Mouse (Mus musculus) right cerebral cortex, postnatal 25 days (tissue): Measurements from ENCODE around the gene Tfb2m.

Source experiments
- DNase-seq: peaks from one replicate; pipeline ENCODE4 v3.0.0; 2022

Gene Tfb2m

DNA sequence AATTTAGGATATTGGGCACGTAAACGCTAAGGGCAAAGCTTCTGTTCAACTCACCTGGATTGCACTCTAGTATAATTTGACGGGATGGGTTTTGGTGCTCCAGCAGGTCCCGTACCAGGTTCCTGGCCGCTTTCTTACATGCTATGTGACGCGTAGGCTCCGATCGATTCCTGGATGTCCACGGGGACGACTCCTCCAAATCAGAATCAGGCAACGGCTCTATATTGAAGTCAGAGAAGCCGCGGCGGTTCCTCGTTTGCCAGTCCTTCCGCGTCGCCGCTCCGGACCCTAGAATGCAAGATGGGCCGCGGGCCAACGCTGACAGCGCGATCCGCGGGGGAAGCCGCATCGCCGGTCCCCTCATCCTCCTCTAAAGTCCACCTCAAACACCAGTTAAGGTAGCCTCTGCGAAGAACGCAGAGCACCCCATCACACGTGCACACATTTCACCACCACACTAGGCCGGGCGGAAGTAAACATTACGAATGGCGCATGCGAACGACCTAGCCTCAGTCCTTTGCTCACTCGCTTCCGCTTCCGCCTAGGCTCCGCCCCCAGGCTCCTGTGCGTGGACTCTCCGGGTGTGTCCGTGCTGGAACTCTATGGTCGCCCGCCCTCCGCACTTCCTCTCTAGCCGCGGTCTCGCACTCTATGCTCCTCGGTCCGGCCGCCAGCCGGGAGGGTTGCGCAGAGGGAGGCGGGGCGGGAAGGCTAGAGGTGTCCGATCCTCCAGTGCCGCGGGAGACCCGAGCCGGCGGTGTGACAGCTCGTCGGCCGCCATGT lies at the start of gene Tfb2m, which contains the start of gene Cnst:
Gene Tfb2m (minus strand): TSS at position 500 of the 783 bp plus-strand sequence.
Gene Cnst (plus strand): TSS at position 603 of the 783 bp plus-strand sequence.
- peak; percentile 97 for DNase-seq

DNA sequence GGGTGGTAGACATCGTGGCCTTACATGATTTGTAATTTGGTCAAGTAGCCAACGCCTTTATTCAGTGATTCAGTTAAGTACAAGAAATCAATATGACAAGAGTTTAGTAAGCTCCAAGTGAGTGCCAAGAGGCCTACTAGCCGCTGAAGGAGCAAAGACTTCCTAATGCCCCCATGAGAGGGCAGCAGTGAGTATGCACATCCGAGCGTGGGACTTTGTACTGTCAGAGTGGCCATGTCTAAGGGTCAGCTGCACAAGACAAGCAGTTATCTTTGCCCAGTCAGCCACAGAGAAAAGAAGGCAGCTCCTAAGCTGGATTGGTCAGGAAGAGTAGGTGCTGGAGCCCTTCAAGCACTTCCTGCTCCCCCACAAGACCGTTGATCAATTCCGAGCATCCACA lies 46.9 kb upstream of the Tfb2m start:
- DNase-seq = no peak

DNA sequence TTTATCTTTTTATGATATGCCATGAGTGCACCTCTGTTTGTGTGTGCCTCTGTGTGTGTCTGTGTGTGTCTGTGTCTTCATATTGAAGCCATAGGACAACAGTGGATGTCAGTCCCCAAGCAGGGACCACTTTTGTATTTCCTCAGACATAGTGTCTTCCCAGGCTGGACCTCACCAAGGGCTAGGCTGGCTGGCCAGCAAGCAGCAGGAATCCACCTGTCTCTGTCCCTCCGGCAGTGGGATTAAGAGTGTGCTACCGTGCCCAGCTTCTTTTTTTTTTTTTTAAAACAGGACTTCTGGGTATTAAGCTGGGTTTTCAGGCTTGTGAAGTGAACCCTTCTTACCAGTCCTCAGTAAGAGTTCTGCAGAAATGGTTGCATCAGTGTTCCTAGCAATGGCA lies 46.1 kb upstream of the Tfb2m start:
- DNase-seq = no peak

DNA sequence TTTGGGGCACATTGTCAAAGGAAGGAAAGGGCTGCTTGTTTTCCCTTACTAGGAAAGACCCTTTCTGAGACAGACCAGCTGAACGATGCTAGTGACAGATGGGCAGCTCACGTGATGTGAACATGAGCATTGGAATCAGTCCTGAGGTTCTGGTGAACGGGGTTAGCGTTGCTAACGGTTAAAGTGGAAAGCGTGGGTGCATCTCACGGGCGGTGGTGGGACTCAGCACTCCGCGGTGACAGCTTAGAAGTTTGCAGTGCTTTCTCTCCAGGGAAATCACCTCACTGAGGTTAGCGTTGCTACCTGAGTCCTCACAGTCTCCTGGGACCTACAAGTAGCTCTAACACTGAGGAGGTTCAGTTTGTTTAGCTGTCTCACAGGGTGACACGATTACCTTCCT lies 45.6 kb upstream of the Tfb2m start:
- peak; percentile 44 for DNase-seq

DNA sequence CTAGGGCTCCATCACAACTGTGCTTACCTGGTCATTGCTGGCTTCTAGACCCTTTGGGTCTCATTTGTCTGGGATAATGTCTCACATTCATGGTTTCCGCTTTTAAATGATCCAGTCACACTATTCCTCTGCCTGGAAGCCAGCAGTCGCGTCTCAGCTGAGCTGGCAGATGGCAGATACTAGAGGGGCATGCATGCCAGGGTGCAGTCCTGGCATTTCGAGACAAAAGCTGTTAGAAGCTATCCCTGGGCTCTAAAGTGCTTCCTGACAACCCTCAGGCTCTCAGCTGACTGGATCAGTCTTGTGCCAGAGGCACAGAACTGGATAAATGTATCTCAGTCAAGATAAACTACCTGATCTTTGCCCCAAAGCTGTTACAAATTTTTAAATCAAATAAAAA lies 42.2 kb upstream of the Tfb2m start:
- peak; percentile 37 for DNase-seq

DNA sequence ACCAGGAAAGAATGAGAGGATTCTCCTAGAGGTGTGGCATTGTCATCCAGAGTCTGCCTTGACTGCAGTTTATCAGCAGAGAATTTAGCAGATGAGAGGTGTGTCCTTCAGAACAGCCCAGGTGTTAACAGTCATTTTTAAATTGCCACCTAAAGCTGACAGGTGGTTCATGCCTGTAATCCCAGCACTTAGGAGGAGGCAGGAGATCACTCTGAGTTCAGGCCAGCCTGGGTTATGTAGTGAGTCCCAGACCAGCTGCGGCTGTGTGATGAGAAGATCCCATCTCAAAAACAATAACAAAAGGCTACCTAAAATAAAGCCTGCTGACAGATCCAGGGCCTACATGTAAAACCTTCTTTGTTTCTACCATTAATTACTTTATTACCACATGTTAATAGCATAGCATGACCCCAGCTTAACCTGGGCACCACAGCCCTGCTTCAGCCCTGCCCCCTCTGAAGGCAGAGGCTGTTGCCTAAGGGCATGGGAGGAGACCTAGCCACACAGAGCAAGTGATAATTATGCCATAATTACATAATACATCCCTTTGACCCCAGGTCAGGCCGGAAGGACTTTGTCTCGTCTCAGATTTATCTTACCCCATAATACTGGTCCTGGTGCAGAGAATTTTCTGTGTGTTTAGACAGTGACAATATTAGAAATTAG lies 40.5 kb upstream of the Tfb2m start:
- DNase-seq = no peak

DNA sequence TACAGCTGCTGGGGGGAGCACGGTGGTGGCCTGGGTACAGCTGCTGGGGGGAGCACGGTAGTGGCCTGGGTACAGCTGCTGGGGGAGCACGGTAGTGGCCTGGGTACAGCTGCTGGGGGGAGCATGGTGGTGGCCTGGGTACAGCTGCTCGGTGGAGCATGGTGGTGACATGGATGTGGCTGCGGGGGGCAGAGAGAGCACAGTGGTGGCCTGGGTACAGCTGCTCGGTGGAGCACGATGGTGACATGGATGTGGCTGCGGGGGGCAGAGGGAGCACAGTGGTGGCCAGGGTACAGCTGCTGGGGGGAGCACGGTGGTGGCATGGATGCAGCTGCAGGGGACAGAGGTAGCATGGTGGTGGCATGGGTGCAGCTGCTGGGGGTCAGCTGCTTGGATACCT lies 39.6 kb upstream of the Tfb2m start:
- no peak for DNase-seq

DNA sequence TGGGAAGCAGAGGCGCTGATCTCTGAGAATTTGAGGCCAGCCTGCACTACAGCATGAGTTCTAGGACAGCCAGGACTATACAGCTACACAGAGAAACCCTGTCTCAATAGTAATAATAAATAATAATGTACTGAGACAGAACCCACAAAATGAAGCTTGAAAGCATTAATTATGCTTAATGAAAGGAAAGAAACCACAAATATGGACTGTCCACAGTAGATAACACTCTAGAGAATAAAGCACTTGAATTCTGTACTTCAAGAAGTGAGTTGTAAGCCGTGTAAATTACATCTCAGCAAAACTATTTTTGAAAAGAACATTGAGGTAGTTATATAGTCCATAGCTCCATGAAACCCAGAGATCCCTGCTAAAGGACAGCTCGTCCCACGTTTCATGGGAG lies 38.2 kb upstream of the Tfb2m start:
- no peak for DNase-seq

DNA sequence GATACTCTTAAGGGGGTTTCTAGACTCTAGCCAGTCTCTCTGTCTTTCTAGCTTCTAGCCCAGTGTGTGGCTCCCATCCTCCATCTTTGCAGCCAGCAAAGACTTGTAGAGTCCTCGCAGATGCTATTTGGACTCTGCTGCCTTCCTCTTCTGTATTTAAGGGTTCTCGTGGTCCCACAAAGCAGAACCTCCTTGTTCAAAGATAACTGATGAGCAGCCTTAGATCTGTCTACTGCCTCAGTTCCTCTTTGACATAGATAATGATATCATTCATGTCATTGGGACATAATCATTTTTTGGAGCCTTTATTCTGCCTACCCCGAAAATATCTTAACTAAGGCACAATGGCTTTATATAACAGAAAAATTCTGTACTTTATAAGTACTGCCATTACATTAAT lies 37.0 kb upstream of the Tfb2m start:
- no peak for DNase-seq

DNA sequence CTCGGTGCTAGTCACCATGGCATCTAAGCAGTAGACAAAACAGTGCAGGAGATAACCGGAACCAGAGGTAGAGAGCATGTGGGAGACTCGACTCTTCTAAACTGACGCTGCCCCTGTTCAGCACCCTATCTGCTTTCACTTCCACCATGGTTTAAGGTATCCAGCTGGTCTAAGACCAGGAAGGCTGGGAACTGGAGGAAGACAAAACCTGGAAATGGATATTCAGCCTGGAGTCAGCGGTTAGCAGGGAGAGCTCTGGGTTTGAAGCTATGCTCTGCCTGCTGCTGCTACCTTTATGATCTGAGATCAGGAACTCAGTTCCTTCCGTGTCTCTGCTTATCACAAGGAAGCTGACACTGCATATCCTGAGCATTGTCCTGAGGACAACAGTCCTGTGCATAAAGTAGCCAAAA lies 36.0 kb upstream of the Tfb2m start:
- DNase-seq = no peak

DNA sequence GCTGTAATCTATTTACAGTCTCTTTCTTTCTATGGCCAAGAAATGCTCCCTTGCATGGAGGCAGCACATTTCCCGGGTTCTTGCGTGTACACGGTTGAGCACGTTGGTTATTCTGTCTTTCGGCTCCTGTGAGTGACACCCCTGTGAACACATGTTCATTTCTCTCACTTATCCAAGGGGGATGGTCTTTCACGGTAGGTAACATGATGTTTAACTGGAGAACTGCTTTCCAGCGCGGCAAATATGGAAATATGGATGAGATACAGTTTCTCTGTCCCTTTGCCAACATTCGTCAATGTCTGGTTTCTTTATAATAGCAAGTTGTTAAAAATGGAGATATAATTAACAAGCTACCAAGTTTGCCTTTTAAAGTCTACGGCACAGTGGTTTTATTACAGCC lies 35.4 kb upstream of the Tfb2m start:
- DNase-seq = no peak

DNA sequence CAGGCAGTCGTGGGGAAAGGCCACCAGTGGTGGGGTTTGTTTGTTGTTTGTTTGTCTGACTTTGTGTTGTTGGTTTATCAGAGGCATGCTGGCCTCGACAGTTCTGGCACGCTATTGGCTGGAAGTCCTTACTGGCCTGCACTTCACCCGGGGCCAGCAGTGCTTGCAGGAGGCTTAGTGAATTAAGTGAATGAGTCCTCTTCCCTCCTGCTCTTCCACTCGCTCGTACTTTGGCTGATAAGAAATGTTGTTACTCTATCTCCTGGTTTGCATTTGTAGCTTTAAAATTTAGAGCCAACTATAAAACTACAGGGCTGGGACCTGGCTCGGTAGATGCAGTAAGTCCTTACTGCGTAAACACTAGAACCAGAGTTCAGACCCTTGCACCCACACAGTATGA lies 34.1 kb upstream of the Tfb2m start:
- no peak for DNase-seq

DNA sequence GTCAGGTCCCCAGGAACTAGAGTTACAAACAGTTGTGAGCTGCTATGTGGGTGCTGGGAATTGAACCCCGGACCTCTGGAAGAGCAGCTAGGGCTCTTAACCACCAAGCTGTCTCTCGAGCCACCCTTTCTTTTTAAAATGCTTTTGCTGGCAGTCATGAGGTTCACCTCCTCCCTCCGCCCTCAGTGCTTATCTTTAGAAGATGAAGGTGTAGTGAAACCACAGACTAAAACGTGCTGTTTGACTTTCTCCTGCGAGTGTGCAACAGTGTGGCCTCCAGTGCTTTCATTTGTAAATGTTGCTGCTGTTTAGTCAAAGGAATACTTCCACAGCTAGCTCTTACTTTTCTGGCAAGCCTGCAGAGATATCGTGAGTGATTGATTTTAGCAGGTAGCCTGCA lies 32.6 kb upstream of the Tfb2m start:
- DNase-seq = no peak

DNA sequence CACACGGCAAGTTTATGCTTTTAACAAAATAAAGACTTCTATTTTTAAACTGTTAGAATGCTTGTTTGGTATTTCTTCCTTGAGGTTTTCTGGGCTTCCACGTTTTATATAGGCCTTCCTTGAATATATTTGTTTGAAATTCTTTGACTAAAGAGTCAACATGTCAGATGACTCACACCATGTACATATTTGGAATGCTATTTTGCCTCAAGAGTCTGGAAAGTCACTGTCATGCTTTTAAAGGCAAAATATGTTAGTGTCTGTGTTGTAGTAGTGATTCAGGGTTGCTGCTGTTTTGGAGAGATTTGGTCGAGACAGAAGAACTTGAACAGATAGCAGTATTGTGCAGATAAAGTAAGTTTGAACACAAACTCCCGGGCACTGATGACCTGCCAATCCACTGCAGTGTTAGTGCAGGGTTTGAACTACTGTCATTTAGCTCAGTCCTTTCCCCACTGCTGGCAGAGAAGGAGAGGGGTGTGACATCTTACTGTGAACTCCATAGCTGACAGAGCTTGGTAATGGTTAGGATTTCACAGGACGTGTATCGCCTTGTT lies 27.7 kb upstream of the Tfb2m start:
- DNase-seq = no peak

DNA sequence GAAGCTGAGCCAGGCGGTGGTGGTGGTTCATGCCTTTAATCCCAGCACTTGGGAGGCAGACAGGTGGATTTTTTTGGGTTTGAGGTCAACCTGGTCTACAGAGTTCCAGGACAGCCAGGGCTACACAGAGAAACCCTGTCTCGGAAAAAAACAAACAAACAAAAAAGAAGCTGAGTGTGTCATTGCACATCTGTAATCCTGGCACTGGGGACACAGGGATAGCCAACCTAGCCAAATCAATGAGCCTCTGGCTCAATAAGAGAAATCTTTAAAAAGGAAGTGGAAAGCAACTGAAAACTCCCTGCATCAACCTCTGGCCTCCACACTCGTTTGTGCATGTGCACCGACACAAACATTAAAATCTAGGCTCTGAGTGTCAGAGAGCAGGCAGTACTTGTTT lies 25.6 kb upstream of the Tfb2m start:
- DNase-seq = no peak

DNA sequence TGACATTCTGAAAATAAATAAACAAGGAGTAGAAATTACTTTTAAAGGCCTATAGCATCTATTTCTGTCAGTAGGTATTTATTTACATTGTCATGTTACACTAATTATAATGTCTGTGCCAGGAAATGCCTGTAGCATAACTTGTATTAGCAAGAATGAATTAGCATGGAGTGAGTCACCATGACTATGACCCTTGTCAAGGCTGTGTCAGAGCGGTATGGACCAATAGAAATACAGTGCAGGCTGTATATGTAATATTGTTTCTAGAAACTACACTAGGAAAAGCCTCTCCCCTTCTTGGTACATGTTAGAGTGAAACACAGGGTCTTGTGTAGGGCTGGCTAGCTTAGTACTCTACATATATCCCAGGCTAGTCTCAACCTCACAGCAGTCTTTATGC lies 24.4 kb upstream of the Tfb2m start:
- no peak for DNase-seq

DNA sequence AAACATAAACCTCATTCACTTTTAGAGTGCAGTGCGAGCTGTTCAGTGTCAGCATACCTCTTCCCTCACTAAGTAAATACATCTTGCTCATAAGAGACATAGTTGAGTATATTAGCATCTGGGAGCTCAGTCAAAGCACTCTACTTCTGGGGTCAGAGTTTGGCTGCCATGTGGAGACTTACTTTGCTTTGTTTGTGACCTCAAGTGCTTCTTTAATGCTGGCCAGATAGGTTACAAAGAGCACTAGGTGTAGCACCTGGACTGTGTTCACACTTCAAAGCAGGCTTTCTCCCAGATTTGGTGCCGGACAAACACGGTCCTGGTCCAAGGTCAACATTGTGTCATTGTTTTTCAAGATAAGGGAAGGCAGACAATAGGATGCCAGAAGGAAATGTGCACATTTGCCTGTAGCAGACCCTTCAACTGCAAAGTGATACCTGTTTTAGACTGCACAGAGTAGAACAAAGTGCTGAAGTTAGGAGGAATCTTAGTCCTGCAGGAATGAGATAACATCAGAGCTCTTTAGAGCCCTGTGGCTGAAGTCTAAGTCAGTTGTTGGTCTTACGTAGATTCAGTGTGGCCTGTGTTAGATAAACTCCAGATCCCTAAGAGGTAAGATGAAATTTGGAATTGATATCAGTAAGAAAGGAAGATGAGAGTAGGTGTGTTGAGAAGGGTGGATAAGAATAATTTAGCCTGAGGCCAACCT lies 22.8 kb upstream of the Tfb2m start:
- DNase-seq = no peak

DNA sequence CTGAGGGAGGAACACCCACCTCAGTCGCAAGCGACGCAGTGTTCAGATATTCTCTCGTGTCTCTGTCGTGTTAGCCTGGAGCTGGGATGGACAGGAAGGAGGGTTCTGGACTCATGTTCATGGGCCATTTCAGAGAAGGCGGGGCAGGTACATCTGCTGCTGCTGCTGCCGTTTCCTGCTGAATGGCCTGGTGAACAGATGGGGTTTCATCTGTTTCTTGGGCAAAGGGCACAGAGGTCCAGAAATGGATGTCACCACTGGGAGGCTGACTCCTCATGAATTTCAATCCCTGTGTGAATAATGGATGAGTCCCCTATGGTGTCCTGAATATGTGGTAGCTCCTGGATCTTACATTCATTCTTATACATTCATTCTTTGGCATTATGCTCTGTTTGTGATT lies 21.5 kb upstream of the Tfb2m start:
- DNase-seq = no peak

DNA sequence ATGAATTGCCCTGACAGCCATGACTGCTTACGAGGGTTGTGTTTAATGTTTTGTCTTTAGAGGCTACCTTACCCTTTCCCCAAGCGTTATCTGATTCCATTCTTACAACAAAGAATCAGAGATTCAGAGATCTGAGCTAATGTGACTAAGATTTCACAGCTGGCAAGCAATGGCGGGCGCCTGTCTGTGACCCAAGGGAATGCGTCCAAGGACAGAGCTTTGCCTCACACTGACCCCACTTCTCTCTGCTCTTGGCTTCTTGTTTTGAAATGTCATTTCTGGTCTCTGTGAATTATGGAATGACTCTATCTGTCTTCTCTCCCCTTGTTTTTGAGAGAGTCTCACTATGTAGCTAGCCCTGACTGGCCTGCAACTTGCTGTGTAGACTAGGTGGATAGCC lies 17.9 kb upstream of the Tfb2m start:
- no peak for DNase-seq

DNA sequence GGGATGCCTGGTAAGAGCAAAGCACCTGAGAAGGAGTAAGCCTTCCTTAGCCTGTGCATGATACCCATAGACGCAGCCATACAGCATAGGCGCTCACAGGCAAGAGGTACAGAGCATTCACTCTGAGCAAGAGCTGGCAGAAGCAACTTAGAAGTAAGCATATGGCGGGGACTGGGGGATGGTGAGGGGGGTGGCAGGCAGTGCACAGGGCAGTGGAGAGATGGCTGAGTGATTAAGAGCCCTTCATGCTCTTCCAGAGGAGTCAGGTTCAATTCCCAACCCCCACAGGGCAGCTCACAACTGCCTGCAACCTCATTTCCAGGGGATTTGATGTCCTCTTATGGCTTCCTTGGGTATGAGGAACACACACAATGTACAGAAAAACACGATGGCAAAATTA lies 17.1 kb upstream of the Tfb2m start:
- DNase-seq = no peak

DNA sequence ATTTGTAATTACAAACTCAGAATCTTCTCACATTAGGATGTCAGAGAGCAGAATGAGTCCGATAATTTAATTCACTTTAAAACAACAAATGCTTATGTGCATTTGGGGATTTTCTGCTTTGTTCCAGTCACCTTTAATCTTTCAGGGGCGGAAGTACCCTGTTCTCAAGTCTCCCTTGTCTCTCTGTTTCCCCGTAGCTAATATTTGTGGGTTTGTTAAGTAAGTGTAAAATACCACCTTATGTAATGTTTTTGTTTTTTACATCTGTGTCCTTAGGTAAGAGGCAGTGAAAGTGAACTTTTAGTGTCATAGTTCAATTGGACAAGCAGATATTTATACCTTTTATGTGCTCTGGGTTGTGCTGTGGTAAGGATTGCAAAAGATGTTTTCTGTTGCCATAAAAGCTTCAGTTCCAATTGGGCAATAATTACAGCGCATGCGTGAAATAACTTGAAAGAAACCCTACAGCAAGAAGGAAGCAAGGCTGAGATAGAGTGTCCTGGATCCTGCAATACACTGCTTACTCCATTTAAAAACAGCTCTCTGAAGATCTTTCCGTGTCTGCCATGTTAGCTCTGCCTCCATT lies 14.9 kb upstream of the Tfb2m start:
- DNase-seq = no peak

DNA sequence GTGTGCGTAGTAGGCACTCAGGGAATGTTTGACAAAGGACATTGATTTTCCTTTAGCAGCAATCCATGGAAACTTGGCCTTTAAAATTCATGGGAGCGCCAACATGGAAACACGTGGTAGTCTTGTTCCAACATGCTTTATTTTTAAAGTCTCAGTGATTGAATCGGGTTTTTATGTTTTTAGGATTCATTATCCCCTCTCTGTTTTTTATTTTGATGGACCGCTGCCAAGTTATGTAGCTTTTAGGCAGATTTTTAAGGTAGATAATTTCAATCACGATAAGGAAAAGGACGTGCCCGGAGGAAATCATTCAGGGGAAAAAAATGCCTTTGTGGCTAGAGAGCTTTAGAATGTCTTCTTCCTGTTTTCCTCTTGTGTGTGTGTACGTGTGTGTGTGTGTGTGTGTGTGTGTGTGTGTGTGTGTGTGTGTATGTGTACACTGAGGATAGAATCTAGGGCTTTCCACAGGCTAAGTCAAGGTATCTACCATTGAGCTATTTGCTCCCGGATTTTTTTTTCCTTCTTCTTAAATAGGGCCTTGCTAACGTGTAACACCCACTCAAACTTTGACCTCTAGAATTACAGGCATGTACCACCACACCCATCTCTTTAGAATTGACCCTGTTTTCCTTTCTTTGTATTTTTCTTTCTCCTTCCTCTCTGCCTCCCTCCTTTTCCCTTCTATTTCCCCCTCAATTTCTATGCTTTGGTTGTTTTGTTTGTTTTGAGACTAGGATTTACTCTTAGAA lies 13.6 kb upstream of the Tfb2m start:
- no peak for DNase-seq

DNA sequence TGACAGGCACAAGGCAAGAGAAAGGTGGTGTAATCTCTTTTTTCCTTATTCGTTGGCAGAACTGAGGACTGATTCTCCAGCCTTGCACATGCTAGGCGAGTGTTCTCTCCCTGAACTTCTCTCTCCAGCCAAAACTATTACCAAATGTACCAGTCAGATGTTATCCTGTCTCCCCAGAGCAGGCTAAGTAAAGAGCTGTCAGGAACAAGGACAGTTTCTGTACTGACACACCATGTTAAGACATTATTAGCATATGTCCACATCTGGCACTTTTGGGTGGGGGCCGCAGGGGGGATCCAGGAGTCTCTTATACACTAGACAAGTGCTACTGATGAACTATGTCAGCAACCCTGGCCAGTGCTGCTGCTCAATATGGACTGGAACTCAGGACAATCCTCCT lies 10.9 kb upstream of the Tfb2m start:
- no peak for DNase-seq
